Comparison of ENCODE assay signal across 8 mouse cellular contexts in genomic region chr1:155091374-155091841, GRCm38 (mm10). TPM values are rescaled to one million over a fixed set of nuclear protein-coding genes. Genes with fewer than 3 reads are reported as not detected.
DNase-seq lines count a peak whose midpoint lies in the region; ATAC-seq and TF ChIP-seq lines count a peak whose summit lies in the region.

No protein-coding gene starts in this region.

- H3K9me3 ChIP-seq in kidney, embryonic 16.5 days (ENCODE audit: low read length) = no peaks in the 10 kb centered on the region

- H3K4me2 ChIP-seq in kidney, embryonic 16.5 days (replicated peaks; ENCODE audit: low read depth, low read length) = no peak overlapping the region

- no peak overlapping the region for H3K4me3 ChIP-seq in kidney, embryonic 16.5 days (ENCODE audit: low read length)
- H3K4me3 ChIP-seq in embryonic fibroblast, embryonic 13.5 days (ENCODE audit: insufficient read depth, low read length) = no peak overlapping the region

- peak overlapping the region; percentile 86 for H3K27ac ChIP-seq in kidney, embryonic 16.5 days (ENCODE audit: low read length)
- peak overlapping the region; percentile 85 for H3K27ac ChIP-seq in embryonic fibroblast, embryonic 13.5 days (ENCODE audit: insufficient read depth, low read length)

- no peak for TF ChIP-seq POLR2A in embryonic fibroblast, embryonic 13.5 days (IDR thresholded peaks at IDR 0.05; ENCODE audit: low read depth, low read length)

- ATAC-seq in kidney, embryonic 16.5 days (ENCODE audit: low FRiP score, low TSS enrichment) = no peak
- ATAC-seq in CD4-positive, CD25-positive, alpha-beta regulatory T cell, adult 4 months = peak; percentile 46

- no peak for TF ChIP-seq CTCF in embryonic fibroblast, embryonic 13.5 days (IDR thresholded peaks at IDR 0.05; ENCODE audit: borderline replicate concordance, insufficient read depth, low read length)

- peaks cover 52% of the 10 kb centered on the region for H3K4me1 ChIP-seq in kidney, embryonic 16.5 days (ENCODE audit: insufficient read depth, low read length)
- peaks cover 36% of the 10 kb centered on the region for H3K4me1 ChIP-seq in embryonic fibroblast, embryonic 13.5 days (ENCODE audit: control insufficient read depth, insufficient read depth, low read length)

- DNase-seq in kidney, adult 11 months = no peak
- peak; percentile 46 for DNase-seq in lung, postnatal 10 days
- DNase-seq in ovary, postnatal 10 days (ENCODE audit: low spot score) = no peak
- DNase-seq in cerebellum, postnatal 4 days (ENCODE audit: low spot score in 2 of 2) = no peak
- no peak for DNase-seq in layer of hippocampus, postnatal 36 days

- WGBS in kidney, embryonic 16.5 days = 61% methylated on average over 7 of the region's 7 CpGs

- no peak overlapping the region for H3K9ac ChIP-seq in kidney, embryonic 16.5 days (replicated peaks; ENCODE audit: low read length)

- H3K27me3 ChIP-seq in kidney, embryonic 16.5 days (ENCODE audit: insufficient read depth, low read length) = no peaks in the 10 kb centered on the region

- no peaks in the 10 kb centered on the region for H3K36me3 ChIP-seq in kidney, embryonic 16.5 days (ENCODE audit: insufficient read depth, low read length)

RNA-seq across cellular contexts. Expression of gene Ier5, which starts 8.0 kb away (rescaled TPM):
- 4.4 and 5.3 TPM in 2 replicates for polyA plus RNA-seq in kidney, embryonic 16.5 days (2015; fragmentation: Nextera tagmentation; extraction: Ambion mirVana)
- 10 to 100 TPM in 1 of 2 experiments, 1 to 10 TPM in 1; 4.9 to 12.6 TPM for polyA plus RNA-seq in CD4-positive, CD25-positive, alpha-beta regulatory T cell, adult 4 months (2017; shearing (Covaris generic))
- polyA plus RNA-seq in embryonic fibroblast, embryonic 13.5 days (2011; ENCODE audit: insufficient read length, low read depth, missing spikeins) = 37.2 and 48.4 TPM in 2 replicates
- total RNA-seq in layer of hippocampus, postnatal 36 days (2021) = 10 to 100 TPM; 26.5 to 30.6 TPM

RNA-seq across cellular contexts. Expression of gene Mr1, which starts 55.2 kb away (rescaled TPM):
- 7.1 and 8.6 TPM in 2 replicates for polyA plus RNA-seq in kidney, embryonic 16.5 days (2015; fragmentation: Nextera tagmentation; extraction: Ambion mirVana)
- polyA plus RNA-seq in CD4-positive, CD25-positive, alpha-beta regulatory T cell, adult 4 months (2017; shearing (Covaris generic)) = 10 to 100 TPM; 17.9 to 26.0 TPM
- 13.4 and 13.8 TPM in 2 replicates for polyA plus RNA-seq in embryonic fibroblast, embryonic 13.5 days (2011; ENCODE audit: insufficient read length, low read depth, missing spikeins)
- total RNA-seq in layer of hippocampus, postnatal 36 days (2021) = 1 to 10 TPM; 1.4 to 2.5 TPM
